Mouse (Mus musculus) lung, adult 2 months (tissue): ENCODE data around the gene Foxp1.

Experiments
- CTCF ChIP-seq: fragments of 200-500 bp; IDR thresholded peaks from 2 replicates; pipeline ENCODE4 v1.5.1; 2011; ENCODE audit warnings: mild to moderate bottlenecking, low read length, control low read depth; ENCODE audit not compliant: insufficient read depth
- POLR2A ChIP-seq: fragments of 200-500 bp; IDR thresholded peaks from 2 replicates; pipeline ENCODE4 v1.6.1; 2011; ENCODE audit warnings: low read depth, mild to moderate bottlenecking, control low read depth, low read length, borderline replicate concordance; ENCODE audit errors: extremely low read depth

DNA sequence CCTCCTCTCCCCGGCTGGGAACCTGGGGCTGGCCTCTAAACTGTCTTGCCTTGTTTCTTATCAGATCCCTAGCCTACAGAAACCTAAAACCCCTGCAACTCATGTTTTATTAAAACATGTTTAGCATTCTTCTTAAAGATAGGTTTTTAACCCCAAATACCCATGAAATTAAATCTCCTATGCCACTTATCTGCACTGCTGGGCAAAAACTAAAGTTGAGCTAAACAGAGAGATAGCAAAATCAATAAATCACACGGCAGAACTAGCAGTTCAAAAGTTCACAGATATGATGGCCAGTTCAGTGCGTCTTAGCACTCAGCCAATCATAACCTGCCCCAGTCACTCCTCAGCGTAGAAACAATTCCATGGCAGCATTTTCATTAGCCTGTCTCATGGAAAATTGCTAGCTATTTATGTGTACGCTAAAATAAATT, 316.1 kb downstream of the Foxp1 start:
- TF ChIP-seq CTCF (no peak), POLR2A (no peak)
